Mouse (Mus musculus) lung, embryonic 14.5 days (tissue): ENCODE measurements at regions not wholly inside any gene's neighbourhood (a gene's known extent, or its start where the extent isn't known, plus 50 kb on each side); places are given as distances from the start of the nearest gene placed in this dataset.

Source experiments
- ATAC-seq: fragments of 200-750 bp; cut with Nextera tagmentation; 2 replicates; pipeline ENCODE4 v1.8.0; 2017; ENCODE audit warnings: mild to moderate bottlenecking, moderate TSS enrichment, moderate library complexity; ENCODE audit not compliant: insufficient read depth
- DNase-seq: peaks from one replicate; pipeline ENCODE4 v3.0.0-alpha.2; 2015
- H3K27ac ChIP-seq: fragments of 300-500 bp; sonication (generic); 2 replicates; pipeline ENCODE4 v1.5.1; 2014; ENCODE audit warnings: low read depth, mild to moderate bottlenecking, moderate library complexity
- H3K27me3 ChIP-seq: fragments of 300-500 bp; sonication (generic); 2 replicates; pipeline ENCODE4 v1.6.1; 2014; ENCODE audit warnings: low read length, control low read depth; ENCODE audit not compliant: insufficient read depth
- H3K36me3 ChIP-seq: fragments of 300-500 bp; sonication (generic); 2 replicates; pipeline ENCODE4 v1.6.1; 2014; ENCODE audit warnings: control low read depth; ENCODE audit not compliant: insufficient read depth
- H3K4me1 ChIP-seq: fragments of 300-500 bp; sonication (generic); 2 replicates; pipeline ENCODE4 v1.6.1; 2014; ENCODE audit warnings: antibody characterized with exemption, control low read depth; ENCODE audit not compliant: insufficient read depth
- H3K4me2 ChIP-seq: fragments of 300-500 bp; sonication (generic); 2 replicates; pipeline ENCODE4 v1.6.1; 2014; ENCODE audit warnings: mild to moderate bottlenecking
- H3K4me3 ChIP-seq: fragments of 300-500 bp; sonication (generic); 2 replicates; pipeline ENCODE4 v1.5.1; 2014; ENCODE audit warnings: low read depth, low read length
- H3K9ac ChIP-seq: fragments of 300-500 bp; sonication (generic); 2 replicates; pipeline ENCODE4 v1.6.1; 2014
- H3K9me3 ChIP-seq: fragments of 300-500 bp; sonication (generic); 2 replicates; pipeline ENCODE4 v1.6.1; 2016; ENCODE audit warnings: low read depth, low read length, control low read depth
- CTCF ChIP-seq: IDR thresholded peaks from 2 replicates; pipeline ENCODE4 v1.5.1; 2016; ENCODE audit warnings: antibody characterized with exemption, low read depth
- WGBS: fragments of 180-500 bp; shearing (Covaris S2); extraction: QIAGEN DNeasy Blood & Tissue Kit; methylation state at CpG from one replicate; pipeline ENCODE4 v1.1.7; 2014; 5-methylcytosine and 5-hydroxymethylcytosine counted together

DNA sequence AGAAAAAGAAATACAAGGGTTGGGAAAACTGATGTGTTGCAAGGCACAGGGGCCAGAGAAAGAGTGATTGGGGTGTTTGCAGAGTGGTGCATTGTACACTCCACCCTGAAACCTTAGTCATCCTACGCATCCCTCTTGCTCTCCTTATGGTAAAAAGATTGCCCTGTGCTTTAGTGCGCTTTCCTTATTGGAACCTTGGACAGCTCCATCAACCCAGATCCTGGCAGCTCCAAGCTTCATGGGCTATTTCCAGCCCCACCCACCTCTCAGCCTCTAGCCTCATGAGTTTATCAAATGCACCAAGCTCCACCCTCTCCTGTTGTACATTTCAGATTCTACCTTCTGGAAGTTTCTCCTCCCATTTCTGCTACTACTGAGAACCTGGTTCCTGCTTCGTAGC, 167.3 kb downstream of the Cct6b start:
- Histone ChIP-seq H3K9ac (no peak overlapping the region), H3K4me3 (no peak overlapping the region), H3K4me1 (no peaks in the 10 kb centered on the region), H3K27ac (no peak overlapping the region), H3K4me2 (no peak overlapping the region), H3K27me3 (0 out of 2 replicates have a peak, but pooled peaks cover 5% of the 10 kb centered on the region), H3K9me3 (no peaks in the 10 kb centered on the region), H3K36me3 (no peaks in the 10 kb centered on the region)
- no peak for TF ChIP-seq CTCF
- 60% methylated on average over 3 of the region's 3 CpGs for WGBS
- peak; percentile 70 for DNase-seq
- ATAC-seq: no peak

DNA sequence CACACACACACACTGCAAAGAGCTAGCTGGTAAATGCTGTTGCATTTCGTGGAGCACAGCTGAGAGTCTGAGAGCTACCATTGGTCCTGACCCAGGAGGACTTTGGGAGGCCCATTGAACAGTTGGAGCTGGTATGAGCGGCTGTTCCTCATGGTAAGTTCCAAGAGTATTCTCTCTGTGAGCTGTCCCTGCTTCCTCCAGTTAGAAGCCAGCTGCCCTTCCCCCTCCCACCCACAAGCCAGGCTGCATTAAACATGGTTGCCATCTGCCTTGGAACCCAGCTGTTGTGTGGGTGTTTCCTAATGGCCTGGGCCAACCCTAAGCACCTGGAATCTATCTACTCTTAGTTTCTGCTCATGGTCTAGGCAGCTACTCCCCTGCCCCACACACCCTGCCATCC, 174.4 kb downstream of the Cct6b start:
- no peak overlapping the region for H3K9ac ChIP-seq
- no peak overlapping the region for H3K4me2 ChIP-seq
- 66% methylated on average over 2 of the region's 2 CpGs for WGBS
- DNase-seq: no peak
- no peak for ATAC-seq
- no peaks in the 10 kb centered on the region for H3K36me3 ChIP-seq
- no peaks in the 10 kb centered on the region for H3K4me1 ChIP-seq
- no peaks in the 10 kb centered on the region for H3K27me3 ChIP-seq
- no peak overlapping the region for H3K4me3 ChIP-seq
- H3K27ac ChIP-seq: no peak overlapping the region
- H3K9me3 ChIP-seq: no peaks in the 10 kb centered on the region
- no peak for TF ChIP-seq CTCF

DNA sequence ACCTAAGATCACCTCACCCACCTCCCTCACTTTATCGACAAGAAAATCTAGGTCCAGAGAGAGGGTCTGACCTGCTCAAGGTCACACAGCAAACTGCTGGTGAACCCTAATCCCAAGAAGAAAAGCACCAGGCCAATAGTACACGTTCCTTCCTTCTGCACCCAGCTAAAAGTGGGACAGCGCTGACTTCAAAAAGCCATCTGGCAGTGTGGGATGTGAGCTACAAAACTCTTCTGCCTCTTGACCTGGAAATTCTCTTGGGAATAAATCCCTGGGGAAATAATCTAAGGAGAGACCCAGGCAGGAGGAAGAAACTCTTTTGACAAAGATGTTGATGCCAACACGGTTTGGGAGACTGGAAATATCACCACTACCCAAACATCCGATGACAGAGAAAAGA, 175.4 kb downstream of the Cct6b start:
- Histone ChIP-seq H3K27me3 (no peaks in the 10 kb centered on the region), H3K27ac (no peak overlapping the region), H3K36me3 (no peaks in the 10 kb centered on the region), H3K9me3 (no peaks in the 10 kb centered on the region), H3K4me2 (no peak overlapping the region), H3K4me1 (no peaks in the 10 kb centered on the region), H3K9ac (no peak overlapping the region), H3K4me3 (no peak overlapping the region)
- 75% methylated on average over 5 of the region's 5 CpGs for WGBS
- TF ChIP-seq CTCF: no peak
- DNase-seq (no peak), ATAC-seq (no peak)

DNA sequence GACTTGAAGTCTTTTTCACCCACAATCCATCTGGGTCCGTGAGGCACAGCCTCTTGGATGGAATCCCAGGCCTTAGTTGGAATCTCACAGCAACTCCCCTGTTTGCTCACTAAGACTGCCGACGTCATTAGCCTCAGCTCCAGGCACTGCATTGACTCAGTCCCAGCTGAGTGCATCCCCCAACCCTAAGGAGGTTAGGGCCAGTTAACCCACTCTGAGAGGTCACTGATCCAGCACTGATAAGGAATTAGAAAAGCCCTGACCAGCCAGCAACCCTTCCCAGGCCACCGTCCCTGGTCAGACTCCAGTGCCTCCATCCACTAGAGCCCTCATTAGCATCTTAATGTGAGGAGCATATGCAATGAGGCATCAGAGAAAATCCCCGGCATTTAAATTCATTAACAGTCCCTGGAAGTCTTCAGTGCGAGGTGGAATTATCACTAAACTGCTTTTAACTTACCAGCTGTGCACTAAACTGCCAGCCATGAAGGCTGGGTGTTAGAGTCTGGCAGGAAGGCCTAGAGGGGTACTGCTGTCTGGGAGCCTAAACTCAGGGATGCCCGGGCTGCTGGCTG, 184.2 kb downstream of the Cct6b start:
- H3K27me3 ChIP-seq: no peaks in the 10 kb centered on the region
- H3K9ac ChIP-seq: no peak overlapping the region
- no peaks in the 10 kb centered on the region for H3K9me3 ChIP-seq
- DNase-seq (peak; percentile 13), ATAC-seq (no peak)
- no peak overlapping the region for H3K27ac ChIP-seq
- no peak for TF ChIP-seq CTCF
- no peak overlapping the region for H3K4me2 ChIP-seq
- no peaks in the 10 kb centered on the region for H3K36me3 ChIP-seq
- 21% methylated on average over 7 of the region's 7 CpGs for WGBS
- no peak overlapping the region for H3K4me3 ChIP-seq
- H3K4me1 ChIP-seq: no peaks in the 10 kb centered on the region

DNA sequence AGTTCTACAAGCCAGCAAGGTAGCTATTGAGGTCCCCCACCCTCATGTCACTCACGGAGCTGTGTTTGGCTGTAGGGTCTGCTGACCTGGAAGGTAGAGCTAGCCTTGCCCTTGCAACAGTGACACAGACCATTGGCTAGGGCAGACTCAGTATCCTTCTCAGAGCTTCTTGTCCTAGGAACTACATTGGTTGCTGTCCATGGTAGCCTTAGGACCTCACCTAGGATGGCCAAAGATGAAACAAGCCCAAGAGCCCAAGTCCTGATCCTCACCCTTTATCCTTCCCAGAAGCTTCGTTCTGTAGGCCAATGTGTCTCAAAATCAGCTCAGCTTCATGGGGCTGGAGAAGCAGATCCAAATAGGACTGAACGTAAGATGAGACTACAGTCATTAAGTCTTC, 187.3 kb downstream of the Tmem132e start:
- Histone ChIP-seq H3K27ac (no peak overlapping the region), H3K4me2 (no peak overlapping the region), H3K4me3 (no peak overlapping the region), H3K27me3 (no peaks in the 10 kb centered on the region), H3K4me1 (no peaks in the 10 kb centered on the region), H3K9me3 (no peaks in the 10 kb centered on the region), H3K9ac (no peak overlapping the region), H3K36me3 (no peaks in the 10 kb centered on the region)
- 50% methylated on average over 3 of the region's 3 CpGs for WGBS
- TF ChIP-seq CTCF: no peak
- ATAC-seq (no peak), DNase-seq (peak; percentile 44)

DNA sequence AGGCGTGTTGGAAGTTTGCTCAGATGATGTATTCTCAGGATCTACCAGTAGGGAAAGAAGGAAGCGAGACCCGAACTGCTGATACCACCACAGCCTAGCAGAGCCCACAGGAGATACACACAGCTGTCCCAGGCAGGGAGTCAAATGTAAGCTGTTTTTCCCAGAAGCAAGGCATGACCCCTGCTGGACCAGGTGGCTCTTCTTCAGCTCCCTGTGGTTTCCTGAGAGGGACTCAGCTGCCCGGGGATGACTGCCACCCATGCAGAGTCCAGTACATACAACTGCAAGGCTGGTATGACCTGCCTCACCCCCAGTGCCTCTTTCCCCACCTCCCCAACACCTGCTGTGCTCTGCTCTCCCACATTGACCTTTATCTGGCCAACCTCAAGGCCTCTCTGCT, 184.4 kb downstream of the Tmem132e start:
- ATAC-seq (no peak), DNase-seq (no peak)
- Histone ChIP-seq H3K36me3 (no peaks in the 10 kb centered on the region), H3K9me3 (no peaks in the 10 kb centered on the region), H3K27ac (no peak overlapping the region), H3K4me1 (no peaks in the 10 kb centered on the region), H3K4me2 (no peak overlapping the region), H3K4me3 (no peak overlapping the region), H3K9ac (no peak overlapping the region), H3K27me3 (no peaks in the 10 kb centered on the region)
- no peak for TF ChIP-seq CTCF
- 61% methylated on average over 4 of the region's 4 CpGs for WGBS

DNA sequence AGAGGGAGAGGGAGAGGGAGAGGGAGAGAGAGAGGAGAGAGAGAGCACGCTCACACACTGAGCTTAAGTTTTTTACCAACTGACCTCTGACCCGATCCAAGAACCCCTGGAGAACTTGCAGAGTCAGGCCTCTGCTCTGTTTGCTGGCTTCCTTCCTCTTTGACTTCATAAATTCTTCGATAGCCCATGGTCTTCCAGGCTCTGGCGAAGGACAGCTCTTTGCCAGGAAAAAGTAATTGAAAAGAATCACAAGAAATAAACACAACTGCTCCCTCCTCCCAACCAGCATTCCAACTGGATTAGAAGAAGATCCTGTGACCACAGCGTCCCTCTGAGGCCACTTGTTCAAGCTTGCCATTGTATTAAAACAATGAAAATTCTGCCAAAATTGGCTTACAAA, 182.8 kb downstream of the Tmem132e start:
- peak; percentile 62 for DNase-seq
- Histone ChIP-seq H3K36me3 (no peaks in the 10 kb centered on the region), H3K27me3 (no peaks in the 10 kb centered on the region), H3K4me1 (no peaks in the 10 kb centered on the region), H3K4me3 (no peak overlapping the region), H3K9me3 (no peaks in the 10 kb centered on the region), H3K4me2 (no peak overlapping the region), H3K9ac (no peak overlapping the region), H3K27ac (no peak overlapping the region)
- ATAC-seq: 0 out of 2 replicates have a peak, but pooled peaks have one; percentile 38
- peak; percentile 26 for TF ChIP-seq CTCF
- WGBS: 9% methylated on average over 5 of the region's 5 CpGs

DNA sequence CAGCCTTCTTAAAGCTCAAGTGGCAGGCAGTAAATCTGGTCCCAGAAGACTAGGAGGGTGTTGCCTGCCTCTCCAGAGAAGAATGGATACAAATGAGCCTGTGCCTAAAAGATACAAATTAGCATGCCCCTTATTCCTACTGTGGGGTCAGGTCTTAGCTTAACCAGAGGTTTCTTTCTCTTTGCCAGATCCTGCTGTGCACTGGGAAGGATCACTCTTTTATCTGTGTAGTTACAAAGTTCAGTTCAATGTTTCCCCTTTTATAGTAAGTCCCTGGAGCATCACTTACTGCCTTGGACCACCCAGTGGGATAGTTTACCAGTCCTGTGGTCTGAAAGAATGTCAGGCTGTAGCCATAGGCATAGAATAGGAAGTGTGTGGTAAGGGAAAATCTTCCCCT, 181.1 kb downstream of the Tmem132e start:
- no peaks in the 10 kb centered on the region for H3K36me3 ChIP-seq
- no peak for TF ChIP-seq CTCF
- no peak overlapping the region for H3K9ac ChIP-seq
- no peaks in the 10 kb centered on the region for H3K9me3 ChIP-seq
- no peak overlapping the region for H3K4me2 ChIP-seq
- peak; percentile 33 for DNase-seq
- peak; percentile 40 for ATAC-seq
- H3K27ac ChIP-seq: no peak overlapping the region
- H3K4me1 ChIP-seq: no peaks in the 10 kb centered on the region
- no peak overlapping the region for H3K4me3 ChIP-seq
- no peaks in the 10 kb centered on the region for H3K27me3 ChIP-seq
